ENCODE assay signal across 17 mouse cellular contexts in the genomic region with DNA sequence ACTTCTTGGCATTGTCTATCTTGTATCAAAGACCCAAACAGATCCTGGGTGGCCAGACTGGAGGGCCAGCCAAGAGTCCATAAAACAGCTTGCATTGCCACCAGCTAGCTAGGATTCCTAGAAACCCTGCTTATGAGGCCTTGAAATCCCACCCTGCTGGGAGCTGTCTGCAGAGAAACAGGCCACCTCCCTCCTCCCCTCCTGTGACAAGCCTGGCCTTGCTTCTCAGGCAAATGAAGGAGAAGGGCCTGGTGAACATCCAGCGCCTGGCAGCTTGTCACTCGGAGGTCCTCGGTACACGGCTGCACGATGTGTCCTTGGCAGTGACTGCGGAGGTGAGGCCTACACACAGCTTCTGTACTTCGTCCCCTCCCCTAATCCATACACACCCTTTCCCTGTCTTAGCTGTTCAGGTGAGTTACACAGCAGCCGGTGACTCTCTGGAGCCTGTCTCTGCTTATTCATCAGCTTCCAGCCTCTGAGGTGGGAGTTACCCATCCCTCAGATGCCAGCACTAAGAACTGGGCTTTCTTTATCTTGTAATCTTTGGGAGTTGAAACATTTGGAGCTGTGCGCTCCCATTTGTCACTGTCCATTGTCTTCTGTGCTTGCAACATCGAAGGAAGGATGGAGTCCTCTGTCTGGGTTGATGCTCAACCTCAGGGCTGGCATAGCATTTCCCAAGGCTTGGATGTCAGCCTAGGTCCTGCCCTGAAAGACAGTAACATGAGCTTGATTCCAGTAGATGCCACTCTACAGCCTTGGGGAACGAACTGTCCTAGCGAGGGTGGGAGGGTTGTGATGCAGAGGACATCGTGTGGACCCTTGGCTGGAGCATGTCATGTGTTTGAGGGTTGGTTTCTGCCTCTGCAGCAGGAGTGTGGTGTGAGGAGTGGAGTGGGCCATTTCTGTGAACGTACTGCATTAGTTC. TPM values are rescaled to one million over a fixed set of nuclear protein-coding genes. Genes with fewer than 3 reads are reported as not detected.
DNase-seq lines count a peak whose midpoint lies in the region.
"Had no signal": no experiment of that assay in that cellular context is flagged by ENCODE, and none has a peak within 500 bp of the region (broad histone marks: within the 10 kb centered on the region; RNA-seq: fewer than 3 reads in every experiment).

No protein-coding gene starts in this region.

- no peak overlapping the region for H3K4me3 ChIP-seq in heart, embryonic 10.5 days
- peak overlapping the region; percentile 0 for H3K4me3 ChIP-seq in megakaryocyte, embryonic 14.5 days (replicated peaks)
- H3K4me3 ChIP-seq: hindbrain, embryonic 12.5 days; neural tube, embryonic 15.5 days had no signal

- peak; percentile 28 for DNase-seq in lung, postnatal 10 days
- no peak for DNase-seq in lung, adult 18-20 months
- DNase-seq in heart, embryonic 10.5 days (ENCODE audit: low spot score): peak; percentile 86
- no peak for DNase-seq in cerebellum, postnatal 4 days (ENCODE audit: low spot score in 2 of 2)
- no peak for DNase-seq in kidney, postnatal 10 days
- no peak for DNase-seq in adrenal gland, postnatal 4 days (ENCODE audit: low spot score in 2 of 2)
- DNase-seq: adrenal gland, postnatal 25 days; cerebellum, postnatal 36 days; kidney, adult 18-20 months; thymus, postnatal 4 days had no signal

- H3K27me3 ChIP-seq in heart, embryonic 10.5 days (ENCODE audit: insufficient read depth, poor library complexity, severe bottlenecking): no peaks in the 10 kb centered on the region
- H3K27me3 ChIP-seq in megakaryocyte, embryonic 14.5 days (replicated peaks): peaks cover 23% of the 10 kb centered on the region
- H3K27me3 ChIP-seq: CH12.LX; hindbrain, embryonic 12.5 days; neural tube, embryonic 15.5 days; Patski had no signal

- WGBS in heart, embryonic 10.5 days: 60% methylated on average over 14 of the region's 14 CpGs

- 0 out of 2 replicates have a peak, but pooled peaks cover 3% of the 10 kb centered on the region for H3K36me3 ChIP-seq in heart, embryonic 10.5 days
- no peaks in the 10 kb centered on the region for H3K36me3 ChIP-seq in megakaryocyte, embryonic 14.5 days (replicated peaks; ENCODE audit: low read length)
- H3K36me3 ChIP-seq: hindbrain, embryonic 12.5 days; neural tube, embryonic 15.5 days had no signal

- 0 out of 2 replicates have a peak, but pooled peaks cover 3% of the 10 kb centered on the region for H3K9me3 ChIP-seq in heart, embryonic 10.5 days
- H3K9me3 ChIP-seq in megakaryocyte, embryonic 14.5 days: peaks cover 17% of the 10 kb centered on the region
- H3K9me3 ChIP-seq: neural tube, embryonic 15.5 days had no signal

- peak overlapping the region; percentile 82 for H3K27ac ChIP-seq in heart, embryonic 10.5 days
- H3K27ac ChIP-seq: hindbrain, embryonic 12.5 days; macrophage; neural tube, embryonic 15.5 days had no signal

- peaks cover 56% of the 10 kb centered on the region for H3K4me1 ChIP-seq in heart, embryonic 10.5 days
- no peaks in the 10 kb centered on the region for H3K4me1 ChIP-seq in megakaryocyte, embryonic 14.5 days
- H3K4me1 ChIP-seq: neural tube, embryonic 15.5 days had no signal

RNA-seq across cellular contexts. Expression of a gene that starts 32.8 kb away (rescaled TPM):
- 1.9 and 3.6 TPM in 2 replicates for polyA plus RNA-seq in heart, embryonic 10.5 days (2016; fragmentation: Nextera tagmentation; extraction: Ambion mirVana)
- polyA plus RNA-seq in megakaryocyte, embryonic 14.5 days (2012; ENCODE audit: insufficient read depth, low replicate concordance): not detected in 2 replicates
- total RNA-seq in adrenal gland, postnatal 4 days (2021): under 1 TPM; 0.14 to 0.17 TPM
- total RNA-seq: liver, adult 2 months had no signal
- polyA plus RNA-seq: liver, adult 2 months; macrophage had no signal

RNA-seq across cellular contexts. Expression of a gene that starts 46.9 kb away (rescaled TPM):
- 0.03 TPM in 1 of 2 replicates, not detected in the other for polyA plus RNA-seq in heart, embryonic 10.5 days (2016; fragmentation: Nextera tagmentation; extraction: Ambion mirVana)
- polyA plus RNA-seq in megakaryocyte, embryonic 14.5 days (2012; ENCODE audit: insufficient read depth, low replicate concordance): not detected in 2 replicates
- total RNA-seq in adrenal gland, postnatal 4 days (2021): not detected
- total RNA-seq: adrenal gland, postnatal 25 days; CH12.LX; liver, adult 2 months had no signal
- polyA plus RNA-seq: hindbrain, embryonic 12.5 days; liver, adult 2 months; macrophage; neural tube, embryonic 15.5 days; Patski had no signal

Comparison
In these comparisons a context has a peak if more than half of its experiments do, and no peak if none do; other contexts are left out.
1. DNase-seq: peak in lung, postnatal 10 days (single experiment) and heart, embryonic 10.5 days (single experiment); none in lung, adult 18-20 months (0 of 2), cerebellum, postnatal 4 days (0 of 2), kidney, postnatal 10 days (single experiment) and adrenal gland, postnatal 4 days (0 of 2).